Mouse (Mus musculus) limb, embryonic 12.5 days (tissue): ENCODE data around the gene Nynrin. TPM values are rescaled to one million over a fixed set of nuclear protein-coding genes. Genes with fewer than 3 reads are reported as not detected.
A peak's percentile ranks its signal among the peaks of the same experiment; 100 is the strongest.

Experiments used
- ATAC-seq: fragments of 200-750 bp; cut with Nextera tagmentation; 2 replicates; pipeline ENCODE4 v1.8.0; 2017; ENCODE audit warnings: low read depth, moderate TSS enrichment; ENCODE audit not compliant: insufficient number of reproducible peaks, insufficient read depth, low FRiP score, low TSS enrichment
- H3K27ac ChIP-seq: fragments of 300-500 bp; sonication (generic); 2 replicates; pipeline ENCODE4 v1.5.1; 2016; ENCODE audit warnings: mild to moderate bottlenecking, moderate library complexity
- H3K27me3 ChIP-seq: fragments of 300-500 bp; sonication (generic); 2 replicates; pipeline ENCODE4 v1.6.1; 2016; ENCODE audit warnings: mild to moderate bottlenecking, moderate library complexity
- H3K36me3 ChIP-seq: fragments of 300-500 bp; sonication (generic); 2 replicates; pipeline ENCODE4 v1.6.1; 2016; ENCODE audit warnings: mild to moderate bottlenecking, moderate library complexity
- H3K4me1 ChIP-seq: fragments of 300-500 bp; sonication (generic); replicated peaks from 2 replicates; pipeline ENCODE4 v1.6.1; 2016
- H3K4me2 ChIP-seq: fragments of 300-500 bp; sonication (generic); 2 replicates; pipeline ENCODE4 v1.6.1; 2016; ENCODE audit warnings: mild to moderate bottlenecking, moderate library complexity
- H3K4me3 ChIP-seq: fragments of 300-500 bp; sonication (generic); replicated peaks from 2 replicates; pipeline ENCODE4 v1.5.1; 2016; ENCODE audit warnings: mild to moderate bottlenecking
- H3K9ac ChIP-seq: fragments of 300-500 bp; sonication (generic); replicated peaks from 2 replicates; pipeline ENCODE4 v1.6.1; 2016; ENCODE audit warnings: mild to moderate bottlenecking, moderate library complexity
- H3K9me3 ChIP-seq: fragments of 300-500 bp; sonication (generic); 2 replicates; pipeline ENCODE4 v1.6.1; 2016; ENCODE audit warnings: mild to moderate bottlenecking, moderate library complexity
- WGBS: fragments of 180-500 bp; shearing (Covaris S2); methylation state at CpG from one replicate; pipeline ENCODE4 v1.1.7; 2016; 5-methylcytosine and 5-hydroxymethylcytosine counted together
- polyA plus RNA-seq: library from polyadenylated mRNA; unstranded; fragments of >200 nt; fragmentation: Nextera tagmentation; extraction: Ambion mirVana; gene quantifications from 2 replicates; pipeline ENCODE4 v1.2.1, GENCODE M21; 2016

Nynrin gene
- polyA plus RNA-seq, 1 experiment from 2014 or later = 38.9 TPM

DNA sequence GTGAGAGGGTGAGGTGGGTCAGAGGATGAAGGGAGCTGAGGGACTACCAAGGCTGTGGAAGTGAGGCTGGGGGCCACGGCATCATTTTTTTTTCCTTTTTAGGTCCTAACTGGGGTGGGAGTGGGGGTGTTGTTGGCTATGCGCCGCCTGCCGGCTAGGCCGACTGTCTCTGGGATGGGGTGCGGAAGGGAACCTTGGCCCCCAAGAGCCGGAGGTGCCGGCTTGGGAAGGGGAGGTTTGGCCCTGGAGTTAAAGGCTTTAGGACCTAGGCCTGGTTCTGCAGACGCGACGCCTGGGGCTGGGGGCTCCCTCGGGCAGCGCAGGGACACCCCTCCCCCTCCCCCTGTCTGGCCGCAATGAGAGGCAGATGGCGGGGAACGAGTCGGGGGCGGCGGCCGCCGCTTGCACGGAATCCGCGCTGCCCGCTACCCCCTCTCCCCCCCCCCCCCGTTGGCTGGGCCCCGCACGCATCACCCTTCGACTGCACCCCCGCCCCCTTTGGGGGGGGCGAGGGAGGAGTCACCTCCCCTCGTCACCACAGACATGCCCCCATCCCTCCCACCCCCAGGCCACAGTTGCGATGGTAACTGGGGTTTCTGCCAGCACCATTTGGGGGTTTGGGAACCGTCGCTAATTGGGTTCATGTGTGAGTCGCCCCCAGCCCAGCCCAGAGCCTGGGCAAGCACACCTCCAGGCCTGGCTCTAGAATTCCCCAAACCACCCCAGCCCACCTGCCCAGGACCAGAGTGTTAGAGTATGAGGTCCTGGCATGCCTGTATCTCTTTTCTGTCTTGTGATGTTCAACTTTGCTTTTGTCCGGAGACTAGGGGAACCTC lies 28.4 kb upstream of the Nynrin start:
- WGBS = 0% methylated on average over 19 of the region's 37 CpGs
- Histone ChIP-seq H3K4me3 (peak overlapping the region; percentile 86), H3K27me3 (no peaks in the 10 kb centered on the region), H3K9me3 (no peaks in the 10 kb centered on the region), H3K4me2 (peak overlapping the region; percentile 98), H3K4me1 (peaks cover 50% of the 10 kb centered on the region), H3K36me3 (peaks cover 41% of the 10 kb centered on the region), H3K9ac (peak overlapping the region; percentile 97), H3K27ac (peak overlapping the region; percentile 100)
- no peak for ATAC-seq

DNA sequence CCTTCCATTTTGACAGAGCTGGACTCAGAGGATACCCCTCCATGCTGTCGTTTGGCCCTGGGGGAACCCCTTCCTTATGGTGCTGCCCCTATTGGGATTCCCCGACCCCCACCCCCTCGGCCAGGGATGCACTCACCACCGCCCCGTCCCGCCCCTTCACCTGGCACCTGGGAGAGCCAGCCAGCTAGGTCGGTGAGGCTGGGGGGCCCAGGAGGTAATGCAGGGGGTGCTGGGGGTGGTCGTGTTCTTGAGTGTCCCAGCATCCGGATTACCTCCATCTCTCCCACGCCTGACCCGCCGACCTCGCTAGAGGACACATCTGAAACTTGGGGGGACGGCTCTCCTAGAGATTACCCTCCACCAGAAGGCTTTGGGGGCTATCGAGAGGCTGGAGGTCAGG lies 27.7 kb upstream of the Nynrin start:
- 1% methylated on average over 15 of the region's 15 CpGs for WGBS
- peaks cover 50% of the 10 kb centered on the region for H3K4me1 ChIP-seq
- ATAC-seq = no peak
- peak overlapping the region; percentile 100 for H3K27ac ChIP-seq
- peaks cover 48% of the 10 kb centered on the region for H3K36me3 ChIP-seq
- H3K4me2 ChIP-seq = peak overlapping the region; percentile 98
- peak overlapping the region; percentile 86 for H3K4me3 ChIP-seq
- H3K9me3 ChIP-seq = no peaks in the 10 kb centered on the region
- peak overlapping the region; percentile 97 for H3K9ac ChIP-seq
- no peaks in the 10 kb centered on the region for H3K27me3 ChIP-seq

DNA sequence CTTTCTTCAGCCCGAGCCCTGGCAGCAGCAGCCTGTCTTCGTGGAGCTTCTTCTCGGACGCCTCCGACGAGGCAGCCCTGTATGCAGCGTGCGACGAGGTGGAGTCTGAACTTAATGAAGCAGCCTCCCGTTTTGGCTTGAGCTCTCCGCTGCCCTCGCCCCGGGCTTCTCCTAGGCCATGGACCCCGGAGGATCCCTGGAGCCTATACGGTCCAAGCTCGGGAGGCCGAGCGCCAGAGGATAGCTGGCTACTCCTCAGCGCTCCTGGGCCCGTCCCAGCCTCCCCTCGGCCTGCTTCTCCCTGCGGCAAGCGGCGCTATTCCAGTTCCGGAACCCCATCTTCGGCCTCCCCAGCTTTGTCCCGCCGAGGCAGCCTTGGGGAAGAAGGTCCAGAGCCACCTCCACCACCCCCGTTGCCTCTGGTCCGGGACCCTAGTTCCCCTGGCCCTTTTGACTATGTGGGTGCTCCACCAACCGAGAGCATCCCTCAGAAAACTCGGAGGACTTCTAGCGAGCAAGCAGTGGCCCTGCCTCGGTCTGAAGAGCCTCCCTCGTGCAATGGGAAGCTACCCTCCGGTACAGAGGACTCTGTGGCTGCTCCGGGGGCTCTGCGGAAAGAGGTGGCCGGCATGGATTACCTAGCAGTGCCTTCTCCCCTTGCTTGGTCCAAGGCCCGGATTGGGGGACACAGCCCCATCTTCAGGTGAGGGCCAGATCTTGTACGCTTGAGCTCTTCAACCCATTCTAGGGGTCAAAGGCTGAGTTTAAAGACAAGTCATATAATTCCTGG lies 27.1 kb upstream of the Nynrin start:
- H3K27me3 ChIP-seq = no peaks in the 10 kb centered on the region

DNA sequence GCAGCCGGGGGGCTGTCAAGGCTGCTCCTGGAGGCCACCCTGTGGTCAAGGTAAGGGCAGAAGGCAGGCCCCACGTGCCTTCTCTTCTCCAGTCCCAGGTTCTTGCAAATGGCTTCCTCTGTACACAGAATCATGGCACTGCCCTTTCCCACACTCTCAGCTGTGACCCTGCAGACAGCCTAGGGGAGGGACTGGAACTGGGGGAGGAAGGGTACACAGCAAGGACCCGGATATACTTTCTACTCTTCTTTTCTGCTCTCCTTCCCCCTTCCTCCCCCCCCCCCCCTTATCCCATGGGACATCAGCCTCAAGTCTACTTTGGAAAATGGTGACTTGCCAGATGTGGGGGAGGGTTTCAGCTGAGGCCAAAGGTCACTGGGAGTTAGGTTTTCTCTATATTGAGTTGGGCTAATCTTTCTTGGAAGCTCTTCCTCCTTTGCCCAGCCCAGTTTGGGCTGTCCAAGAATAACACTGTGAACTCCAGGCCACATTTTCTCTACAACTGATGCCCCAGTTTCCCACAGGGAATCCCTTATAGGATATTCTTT lies 25.0 kb upstream of the Nynrin start:
- H3K27ac ChIP-seq = 0 out of 2 replicates have a peak overlapping the region, but pooled peaks have one; percentile 29
- peaks cover 55% of the 10 kb centered on the region for H3K4me1 ChIP-seq
- peak overlapping the region; percentile 98 for H3K4me2 ChIP-seq
- H3K9ac ChIP-seq = 0 out of 2 replicates have a peak overlapping the region, but pooled peaks have one; percentile 27
- no peak for ATAC-seq
- peak overlapping the region; percentile 86 for H3K4me3 ChIP-seq
- 56% methylated on average over 3 of the region's 3 CpGs for WGBS
- H3K36me3 ChIP-seq = peaks cover 75% of the 10 kb centered on the region
- no peaks in the 10 kb centered on the region for H3K9me3 ChIP-seq
- H3K27me3 ChIP-seq = no peaks in the 10 kb centered on the region

More for the DNA sequence above, 27.1 kb upstream of the Nynrin start:
- Histone ChIP-seq H3K36me3 (peaks cover 55% of the 10 kb centered on the region), H3K4me2 (peak overlapping the region; percentile 98), H3K4me3 (peak overlapping the region; percentile 86), H3K27ac (peak overlapping the region; percentile 100), H3K9ac (peak overlapping the region; percentile 97), H3K4me1 (peaks cover 50% of the 10 kb centered on the region), H3K9me3 (no peaks in the 10 kb centered on the region)
- 9% methylated on average over 41 of the region's 41 CpGs for WGBS
- no peak for ATAC-seq

DNA sequence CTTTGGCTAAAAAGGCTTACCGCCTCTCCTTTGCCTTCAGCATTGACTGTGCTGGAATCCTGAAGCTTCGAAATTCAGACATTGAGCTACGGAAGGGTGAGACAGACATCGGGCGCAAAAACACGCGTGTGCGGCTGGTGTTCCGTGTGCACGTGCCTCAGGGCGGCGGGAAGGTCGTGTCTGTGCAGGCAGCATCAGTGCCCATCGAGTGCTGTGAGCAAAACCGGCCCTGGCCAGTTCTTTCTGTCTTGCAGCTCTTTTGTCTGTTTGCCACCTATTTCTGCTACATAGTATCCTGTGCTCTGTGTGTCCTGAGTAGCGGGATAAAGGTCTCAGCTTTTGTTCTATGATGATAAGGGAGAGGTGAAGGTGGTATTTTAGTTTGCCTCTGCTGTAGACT lies 24.0 kb upstream of the Nynrin start:
- Histone ChIP-seq H3K4me3 (no peak overlapping the region), H3K36me3 (peaks cover 76% of the 10 kb centered on the region), H3K4me1 (peaks cover 60% of the 10 kb centered on the region), H3K27ac (no peak overlapping the region), H3K4me2 (no peak overlapping the region), H3K9me3 (no peaks in the 10 kb centered on the region), H3K27me3 (no peaks in the 10 kb centered on the region), H3K9ac (no peak overlapping the region)
- 89% methylated on average over 16 of the region's 16 CpGs for WGBS
- no peak for ATAC-seq

DNA sequence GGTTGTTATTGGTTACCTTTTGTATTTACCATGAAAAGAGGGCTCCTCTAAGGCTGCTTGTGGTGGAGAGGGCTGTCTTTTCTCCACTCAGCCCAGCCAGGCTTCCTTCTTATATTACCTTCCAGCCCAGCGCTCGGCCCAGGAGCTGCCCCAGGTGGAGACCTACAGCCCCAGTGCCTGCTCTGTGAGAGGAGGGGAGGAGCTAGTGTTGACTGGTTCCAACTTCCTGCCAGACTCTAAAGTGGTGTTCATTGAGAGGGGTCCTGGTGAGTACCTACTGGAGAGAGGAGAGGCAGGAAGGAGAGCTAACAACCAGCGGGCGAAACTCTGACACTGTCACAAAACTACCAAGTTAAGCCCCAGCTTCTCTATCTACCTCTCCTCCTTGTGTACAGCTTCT lies 23.5 kb upstream of the Nynrin start:
- Histone ChIP-seq H3K36me3 (peaks cover 76% of the 10 kb centered on the region), H3K4me1 (peaks cover 65% of the 10 kb centered on the region), H3K9me3 (no peaks in the 10 kb centered on the region), H3K27me3 (no peaks in the 10 kb centered on the region), H3K9ac (no peak overlapping the region), H3K4me3 (no peak overlapping the region), H3K27ac (no peak overlapping the region), H3K4me2 (no peak overlapping the region)
- ATAC-seq = no peak
- WGBS = 91% methylated on average over 4 of the region's 4 CpGs

DNA sequence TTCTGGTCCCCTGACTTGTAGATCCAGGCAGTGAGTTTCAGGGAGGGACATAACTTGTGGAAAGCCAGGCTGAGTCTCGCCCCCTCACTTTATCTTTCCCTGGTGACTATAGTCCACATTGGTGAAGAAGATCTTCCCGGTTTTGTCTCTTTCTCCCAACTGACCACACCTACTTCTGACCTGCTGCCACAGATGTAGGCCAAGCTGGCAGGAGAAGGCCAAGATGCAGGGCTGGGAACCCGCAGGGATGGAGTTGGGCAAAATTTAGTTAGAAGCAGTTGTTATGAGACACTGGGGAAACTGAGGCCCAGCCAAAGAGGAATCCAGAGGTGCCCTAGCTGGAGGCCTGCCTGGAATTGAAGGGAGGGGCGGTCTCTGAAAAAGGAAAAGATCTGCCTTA lies 20.7 kb upstream of the Nynrin start:
- Histone ChIP-seq H3K27ac (peak overlapping the region; percentile 53; the same call in 1 of the 2 replicates), H3K27me3 (no peaks in the 10 kb centered on the region), H3K9ac (no peak overlapping the region), H3K4me1 (peaks cover 54% of the 10 kb centered on the region), H3K4me3 (no peak overlapping the region), H3K4me2 (no peak overlapping the region), H3K9me3 (no peaks in the 10 kb centered on the region), H3K36me3 (peaks cover 58% of the 10 kb centered on the region)
- 81% methylated on average over 4 of the region's 4 CpGs for WGBS
- no peak for ATAC-seq

DNA sequence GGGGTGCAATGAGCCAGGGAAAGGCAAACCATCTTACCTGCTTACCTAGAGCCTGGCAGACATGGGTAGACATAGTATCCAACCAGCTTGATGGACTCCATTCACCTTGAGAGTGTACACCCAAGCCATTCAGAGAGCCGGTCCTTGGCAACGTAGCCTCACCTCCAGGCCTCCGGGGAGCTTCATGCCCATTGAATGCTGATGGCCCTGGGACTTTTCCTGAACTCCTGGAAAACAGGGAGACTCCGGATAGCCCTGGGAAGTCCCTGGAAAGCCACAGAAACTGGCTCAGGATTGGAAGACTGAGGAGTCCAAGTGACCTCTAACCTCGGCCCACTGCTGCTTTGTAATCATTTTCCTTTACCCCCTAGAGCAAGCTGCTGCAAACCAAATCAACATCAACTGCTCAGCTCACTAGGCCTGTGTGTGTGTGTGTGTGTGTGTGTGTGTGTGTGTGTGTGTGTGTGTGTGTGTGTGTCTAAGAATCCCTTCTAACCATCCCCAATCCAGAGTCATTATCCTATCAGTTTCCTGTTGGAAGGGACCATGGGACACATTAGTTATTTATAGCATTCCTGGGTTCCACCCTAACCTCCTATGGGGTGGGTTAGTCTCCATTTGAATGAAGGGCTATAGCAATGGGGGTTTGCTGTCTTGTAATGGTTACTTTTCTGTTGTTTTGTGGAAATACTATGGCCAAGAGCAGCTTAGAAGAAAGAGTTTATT lies 18.8 kb upstream of the Nynrin start:
- Histone ChIP-seq H3K27me3 (no peaks in the 10 kb centered on the region), H3K36me3 (peaks cover 40% of the 10 kb centered on the region), H3K4me1 (peaks cover 36% of the 10 kb centered on the region), H3K9ac (no peak overlapping the region), H3K9me3 (no peaks in the 10 kb centered on the region), H3K4me2 (no peak overlapping the region), H3K27ac (peak overlapping the region; percentile 53), H3K4me3 (no peak overlapping the region)
- 73% methylated on average over 5 of the region's 5 CpGs for WGBS
- ATAC-seq = no peak; the same call in 1 of the 2 replicates

DNA sequence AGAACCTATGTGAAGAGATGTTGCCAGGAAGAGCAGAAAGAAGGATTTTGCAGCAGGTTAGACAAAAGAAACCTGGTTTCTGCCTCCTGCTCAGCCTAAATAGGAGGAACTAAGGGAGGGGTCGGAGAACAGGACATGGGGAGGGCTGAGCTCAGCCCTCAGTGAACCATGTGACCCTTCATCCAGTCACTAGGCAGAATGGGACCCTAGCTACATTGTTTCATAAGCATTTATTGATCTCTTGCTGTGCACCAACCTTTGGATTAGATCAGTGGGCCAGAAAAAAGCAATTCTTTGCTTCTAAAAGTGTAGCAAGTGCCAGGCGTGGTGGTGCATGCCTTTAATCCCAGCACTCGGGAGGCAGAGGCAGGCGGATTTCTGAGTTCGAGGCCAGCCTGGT lies 15.5 kb upstream of the Nynrin start:
- H3K9ac ChIP-seq = no peak overlapping the region
- peaks cover 6% of the 10 kb centered on the region for H3K36me3 ChIP-seq
- no peak overlapping the region for H3K4me3 ChIP-seq
- no peak for ATAC-seq
- H3K9me3 ChIP-seq = no peaks in the 10 kb centered on the region
- no peaks in the 10 kb centered on the region for H3K27me3 ChIP-seq
- WGBS = 90% methylated on average over 5 of the region's 5 CpGs
- no peak overlapping the region for H3K27ac ChIP-seq
- H3K4me2 ChIP-seq = no peak overlapping the region
- peaks cover 30% of the 10 kb centered on the region for H3K4me1 ChIP-seq

DNA sequence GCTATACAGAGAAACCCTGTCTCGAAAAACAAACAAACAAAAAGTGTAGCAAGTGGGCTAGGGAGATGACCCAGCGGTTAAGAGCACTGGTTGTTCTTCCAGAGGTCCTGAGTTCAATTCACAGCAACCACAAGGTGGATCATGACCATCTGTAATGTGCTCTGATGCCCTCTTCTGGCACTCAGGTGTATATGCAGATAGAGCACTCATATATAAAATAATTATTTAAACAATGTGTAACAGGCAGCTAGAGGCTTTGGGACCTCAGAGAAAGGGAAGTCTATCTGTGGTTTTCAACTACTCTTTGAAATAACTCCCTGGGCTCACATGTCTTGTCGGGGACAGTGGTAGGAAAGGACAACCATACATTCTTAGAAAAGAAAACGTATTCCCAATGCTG lies 15.1 kb upstream of the Nynrin start:
- H3K36me3 ChIP-seq = peaks cover 2% of the 10 kb centered on the region
- peaks cover 26% of the 10 kb centered on the region for H3K4me1 ChIP-seq
- H3K4me2 ChIP-seq = no peak overlapping the region
- WGBS = 85% methylated on average over 4 of the region's 4 CpGs
- H3K27ac ChIP-seq = no peak overlapping the region
- H3K9ac ChIP-seq = no peak overlapping the region
- no peaks in the 10 kb centered on the region for H3K9me3 ChIP-seq
- H3K4me3 ChIP-seq = no peak overlapping the region
- no peak for ATAC-seq
- no peaks in the 10 kb centered on the region for H3K27me3 ChIP-seq
